Mouse (Mus musculus): ENCODE data around the gene Ptpn1. TPM values are rescaled to one million over a fixed set of nuclear protein-coding genes. Genes with fewer than 3 reads are reported as not detected.

Gene Ptpn1
- total RNA-seq, 2 experiments from 2014 or later, result 49.4 to 58.7 TPM

DNA sequence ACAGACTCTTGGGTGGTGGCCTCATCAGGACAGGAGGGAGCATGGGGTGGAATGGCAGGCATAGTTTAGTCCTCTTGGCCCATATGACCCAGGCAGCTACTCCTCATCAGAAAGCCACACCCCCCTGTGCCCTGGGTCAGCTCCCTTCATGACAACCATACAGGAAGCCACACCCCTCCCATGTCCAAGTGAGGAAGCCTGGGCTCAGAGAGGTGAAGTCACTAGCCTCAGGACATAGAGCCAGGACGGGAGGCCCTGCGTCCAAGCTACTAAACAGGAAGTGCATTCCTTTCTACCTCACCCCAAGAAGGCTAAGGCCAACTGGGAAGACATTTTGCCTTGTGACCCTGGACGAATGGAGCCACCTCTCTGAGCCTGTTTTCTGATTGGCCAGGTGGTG, 73.8 kb downstream of the Ptpn1 start:
- DNase-seq (ENCODE audit: low spot score in 2 of 2), result no peak

DNA sequence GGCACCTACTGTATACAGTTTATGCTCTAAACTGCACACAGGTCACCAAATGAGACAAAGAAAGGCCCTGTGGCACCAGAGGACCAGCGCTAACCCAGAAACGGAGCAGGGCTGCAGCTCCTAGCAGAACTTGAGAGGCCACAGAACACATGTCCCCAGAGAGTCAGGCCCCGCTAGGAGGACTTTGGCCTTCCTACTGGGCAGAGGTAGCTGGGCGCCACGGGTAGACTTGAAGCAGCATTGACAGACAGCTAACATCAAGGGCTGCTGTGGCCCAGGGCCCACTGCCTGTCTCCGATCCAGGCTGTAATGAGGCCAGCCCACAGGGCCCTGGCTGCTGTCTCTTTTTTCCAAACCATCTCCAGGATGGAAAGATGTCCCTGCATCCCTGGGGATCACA, 74.6 kb downstream of the Ptpn1 start:
- no peak for DNase-seq (ENCODE audit: low spot score in 2 of 2)

DNA sequence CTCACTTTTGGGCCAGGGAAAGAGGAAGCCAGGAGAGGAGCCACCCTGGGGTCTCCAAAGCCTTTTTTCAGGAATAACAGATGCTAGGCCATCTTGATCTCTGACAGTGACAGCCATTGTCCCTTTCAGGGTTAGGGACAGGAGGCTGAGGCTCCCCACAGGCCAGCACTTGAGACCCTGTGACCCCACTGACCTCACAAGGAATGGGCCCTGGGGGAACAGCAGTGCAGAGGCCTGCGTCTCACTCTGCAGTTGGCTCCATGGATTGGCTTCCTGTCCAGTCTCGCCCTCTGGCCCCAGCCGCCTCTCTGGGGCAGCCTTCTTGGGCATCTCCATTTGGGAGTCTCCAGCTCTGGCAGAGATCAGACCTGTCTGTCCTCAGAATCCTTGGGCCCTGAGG, 76.3 kb downstream of the Ptpn1 start:
- DNase-seq (ENCODE audit: low spot score in 2 of 2), result no peak

DNA sequence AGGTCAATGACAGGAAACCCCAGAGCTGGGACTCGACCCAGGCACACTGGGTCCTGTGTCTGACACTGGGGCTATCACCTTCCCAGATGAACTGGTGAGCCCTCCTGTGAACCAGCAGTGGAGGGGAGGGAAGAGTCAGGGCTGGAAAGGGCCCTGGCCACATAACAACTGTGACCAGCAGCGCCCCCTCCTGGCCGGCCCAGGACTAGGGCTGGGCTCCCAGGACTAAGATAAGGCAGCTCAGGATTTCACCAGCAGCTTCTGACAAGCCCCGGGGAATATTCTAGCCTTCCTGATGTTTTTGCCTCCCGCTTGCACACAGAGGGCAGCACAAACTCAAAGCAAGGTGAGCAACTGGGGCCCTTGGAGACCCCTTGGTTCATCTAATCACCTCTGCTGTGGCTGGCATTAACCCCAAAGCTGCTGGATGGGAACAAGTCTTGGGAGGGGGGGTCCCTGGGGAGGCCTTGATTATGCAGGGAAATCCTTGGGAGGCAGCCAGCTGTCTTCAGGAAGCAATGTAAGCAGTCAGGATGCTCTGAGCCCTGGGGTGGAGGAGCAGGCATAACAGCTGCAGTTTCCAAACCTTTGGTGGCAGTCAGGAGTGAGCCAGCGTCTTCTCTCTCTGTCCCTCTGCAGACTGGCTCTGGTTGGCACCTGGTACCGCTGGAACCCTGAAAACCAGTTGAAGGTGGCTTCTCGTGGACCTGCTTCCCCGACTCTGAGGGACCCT, 78.2 kb downstream of the Ptpn1 start, which contains the start of gene Ripor3:
TSS of gene Ripor3 (minus strand) at position 683 of the 733 bp plus-strand sequence.
- peak; percentile 70 for DNase-seq (ENCODE audit: low spot score in 2 of 2)

DNA sequence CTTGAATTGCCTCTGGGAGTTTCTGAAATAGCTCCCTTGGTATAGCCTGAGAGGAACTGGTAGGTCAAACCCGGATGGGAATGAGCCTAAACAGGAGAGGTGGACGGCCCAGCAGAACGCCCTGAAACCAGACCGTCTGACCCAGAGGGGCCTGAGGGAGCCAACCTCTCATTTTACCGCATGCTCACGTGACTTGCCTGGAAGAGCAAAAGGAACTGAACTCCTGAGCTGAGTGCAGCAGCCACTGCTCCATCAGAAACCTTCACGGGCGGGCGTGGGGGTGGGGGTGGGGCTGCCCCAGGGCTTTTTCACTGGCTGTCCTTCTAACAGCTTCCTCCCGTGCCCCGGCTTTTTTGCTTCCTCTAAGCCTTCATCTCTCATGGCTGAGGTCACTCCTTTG, 79.0 kb downstream of the Ptpn1 start:
- no peak for DNase-seq (ENCODE audit: low spot score in 2 of 2)

DNA sequence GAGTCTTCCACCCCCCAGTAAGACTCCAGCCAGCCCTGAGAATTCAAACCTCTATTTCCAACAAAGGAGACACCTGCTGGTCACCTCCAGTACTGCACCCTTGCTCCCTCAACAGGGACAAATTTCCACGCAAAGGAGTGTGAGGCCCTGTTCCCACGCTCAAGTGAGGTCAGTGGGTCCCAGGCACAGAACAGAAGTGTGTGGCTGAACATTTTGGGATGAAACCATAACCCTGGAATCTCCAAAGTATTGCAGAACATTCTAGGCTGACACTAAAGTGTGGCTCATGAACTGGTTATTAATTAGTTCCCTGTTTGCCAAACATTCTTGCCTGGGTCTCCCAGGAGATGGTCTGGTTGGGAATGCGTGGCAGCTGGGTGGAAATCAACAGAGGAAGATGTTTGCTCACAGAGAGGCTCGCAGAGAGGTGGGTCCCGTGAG, 85.1 kb downstream of the Ptpn1 start:
- peak; percentile 39 to 46 for DNase-seq (ENCODE audit: low spot score in 2 of 2)

DNA sequence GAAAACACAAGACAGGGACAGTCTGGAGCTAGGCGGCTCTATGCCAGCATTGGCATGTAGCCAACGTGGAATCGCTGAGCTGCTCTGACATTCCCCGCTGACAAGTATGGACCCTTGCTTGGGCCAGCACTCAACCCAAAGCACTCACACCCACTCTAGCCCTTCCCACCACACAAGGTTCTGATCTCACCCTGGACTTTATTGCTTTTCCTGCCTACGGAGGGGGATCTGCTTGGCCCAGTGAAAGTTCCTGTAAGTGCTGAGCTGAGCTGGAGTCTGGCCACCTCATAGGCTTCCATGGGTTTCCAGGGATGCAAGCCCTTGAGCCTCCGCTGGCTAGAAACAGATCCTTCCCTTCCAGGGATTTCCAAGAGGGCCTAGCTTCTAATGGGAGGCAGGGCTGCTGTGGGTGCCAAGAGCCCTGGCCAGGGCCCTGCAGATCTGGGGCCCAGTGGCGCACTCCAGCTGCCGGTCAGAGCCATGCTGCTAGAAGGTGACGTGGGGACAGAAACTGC, 87.4 kb downstream of the Ptpn1 start:
- DNase-seq (ENCODE audit: low spot score in 2 of 2), result no peak

DNA sequence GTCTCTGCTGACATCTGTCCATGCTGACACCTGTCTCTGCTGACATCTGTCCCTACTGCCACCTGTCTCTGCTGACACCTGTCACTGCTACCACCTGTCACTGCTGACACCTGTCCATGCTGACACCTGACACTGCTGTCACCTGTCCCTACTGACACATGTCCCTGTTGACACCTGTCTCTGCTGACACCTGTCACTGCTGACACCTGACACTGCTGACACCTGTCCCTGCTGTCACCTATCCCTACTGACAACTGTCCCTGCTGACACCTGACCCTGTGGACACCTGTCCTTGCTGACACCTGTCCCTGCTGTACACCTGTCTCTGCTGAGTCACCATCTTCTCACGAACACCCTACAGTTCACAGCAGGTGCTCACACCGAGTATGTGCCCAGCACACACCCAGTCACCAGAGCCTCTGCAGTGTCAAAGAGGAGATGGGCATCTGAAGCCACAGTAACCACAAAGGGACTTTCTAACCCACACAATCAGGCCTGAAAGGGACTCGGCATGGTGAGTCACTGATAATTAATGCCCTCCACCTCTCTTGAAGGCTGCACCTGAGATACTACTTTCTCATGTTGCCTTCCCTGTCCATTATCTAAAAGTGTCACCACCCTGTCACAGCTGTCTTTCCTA, 92.0 kb downstream of the Ptpn1 start:
- DNase-seq (ENCODE audit: low spot score in 2 of 2), result no peak

DNA sequence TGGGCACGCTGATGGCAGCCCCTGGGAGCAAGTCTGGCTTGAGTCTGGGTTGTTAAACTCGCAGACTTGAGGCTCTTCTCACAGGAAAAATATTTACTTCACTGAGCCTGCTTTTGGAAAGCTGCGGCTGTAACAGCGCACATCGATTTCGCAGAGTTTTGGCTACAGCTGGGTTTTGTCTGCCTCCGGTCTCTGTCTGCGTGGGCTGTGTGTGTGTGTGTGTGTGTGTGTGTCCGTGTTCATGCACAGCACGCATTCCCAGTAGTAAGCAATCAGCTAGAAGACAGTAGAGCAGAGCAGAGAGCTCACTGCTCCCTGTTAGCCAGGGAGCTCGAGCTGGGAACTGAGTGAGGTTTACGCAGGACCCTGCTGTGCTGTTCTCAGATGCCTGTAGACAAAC, 93.3 kb downstream of the Ptpn1 start:
- no peak for DNase-seq (ENCODE audit: low spot score in 2 of 2)

DNA sequence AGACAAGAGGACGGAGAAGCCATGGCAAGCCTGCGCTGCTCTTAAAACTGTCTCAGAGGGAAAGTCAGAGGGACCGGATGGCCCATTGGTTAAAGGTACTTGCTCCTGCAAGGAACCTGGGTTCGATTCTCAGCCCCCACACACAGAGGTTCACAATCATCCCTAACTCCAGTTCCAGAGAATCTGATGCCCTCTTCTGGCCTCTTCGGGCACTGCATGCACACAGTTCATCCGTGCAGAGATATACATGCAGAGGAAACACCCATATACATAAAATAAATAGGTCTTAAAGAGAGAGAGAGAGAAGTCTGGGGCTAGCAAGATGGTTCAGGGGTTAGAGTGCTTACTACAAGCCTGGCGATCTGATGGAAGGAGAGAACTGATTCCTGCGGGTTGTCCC, 94.0 kb downstream of the Ptpn1 start:
- no peak for DNase-seq (ENCODE audit: low spot score in 2 of 2)

DNA sequence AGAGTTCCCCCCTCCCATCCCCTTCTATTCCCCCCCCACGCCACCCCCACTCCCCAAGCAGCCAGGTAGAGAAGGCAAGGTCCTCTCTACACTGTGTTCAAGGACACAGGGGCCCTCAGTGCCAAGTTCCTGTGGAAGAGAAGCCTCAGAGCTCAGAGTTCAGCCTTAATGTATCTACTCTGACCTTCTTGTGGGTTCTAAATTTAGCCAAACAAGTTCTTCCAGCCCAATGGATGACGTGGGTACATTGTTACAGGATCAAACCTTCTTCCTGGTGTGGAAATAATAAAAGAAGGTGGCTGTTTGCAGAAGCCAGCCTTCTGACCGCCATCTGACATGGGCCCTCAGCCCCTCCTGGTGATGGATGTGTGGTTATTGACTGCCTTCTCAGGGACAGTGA, 94.6 kb downstream of the Ptpn1 start:
- no peak for DNase-seq (ENCODE audit: low spot score in 2 of 2)

DNA sequence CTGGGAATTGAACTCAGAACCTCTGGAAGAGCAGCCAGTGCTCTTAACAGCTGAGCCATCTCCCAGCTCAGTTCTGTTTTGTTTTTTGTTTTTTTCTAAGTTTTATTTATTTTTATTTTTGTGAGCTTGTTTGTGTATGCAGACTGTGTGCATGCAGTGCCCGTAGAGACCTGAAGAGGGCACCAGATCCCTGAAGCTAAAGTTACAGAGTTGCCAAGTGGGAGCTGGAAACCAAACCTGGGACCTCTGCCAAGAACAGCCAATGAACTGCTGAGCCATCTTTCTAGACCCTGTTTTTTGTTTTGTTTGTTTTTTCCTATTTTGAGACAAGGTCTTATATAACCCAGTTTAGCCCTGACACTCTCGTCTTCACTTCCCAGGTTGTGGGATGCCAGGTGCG, 96.5 kb downstream of the Ptpn1 start:
- DNase-seq (ENCODE audit: low spot score in 2 of 2), result no peak

Other genes with a start within 250 kb of the Ptpn1 start
- gene Cebpb, start 243.1 kb upstream of the Ptpn1 start, total RNA-seq (2021), result 100 to 1,000 TPM; 229 to 255 TPM
- gene Tmem189, start 242.2 kb upstream of the Ptpn1 start, total RNA-seq (2021), result 10 to 100 TPM; 32.9 to 35.4 TPM
- 1 to 10 TPM; 5.2 to 5.4 TPM for gene Ripor3, start 78.6 kb downstream of the Ptpn1 start, total RNA-seq (2021)
- gene Pard6b, start 148.9 kb downstream of the Ptpn1 start, total RNA-seq (2021), result 1 to 10 TPM; 2.7 to 9.6 TPM